Mouse (Mus musculus) erythroblast, embryonic 14.5 days (primary cell): ENCODE measurements around the gene Utrn.

ENCODE experiments used
- GATA1 ChIP-seq: IDR thresholded peaks from 2 replicates; pipeline ENCODE4 v1.6.1; 2012; ENCODE audit warnings: low read length, inconsistent platforms, mixed read lengths
- TAL1 ChIP-seq: IDR thresholded peaks from 3 replicates; pipeline ENCODE4 v1.6.1; 2012; ENCODE audit warnings: low read length, inconsistent platforms, mixed read lengths

DNA sequence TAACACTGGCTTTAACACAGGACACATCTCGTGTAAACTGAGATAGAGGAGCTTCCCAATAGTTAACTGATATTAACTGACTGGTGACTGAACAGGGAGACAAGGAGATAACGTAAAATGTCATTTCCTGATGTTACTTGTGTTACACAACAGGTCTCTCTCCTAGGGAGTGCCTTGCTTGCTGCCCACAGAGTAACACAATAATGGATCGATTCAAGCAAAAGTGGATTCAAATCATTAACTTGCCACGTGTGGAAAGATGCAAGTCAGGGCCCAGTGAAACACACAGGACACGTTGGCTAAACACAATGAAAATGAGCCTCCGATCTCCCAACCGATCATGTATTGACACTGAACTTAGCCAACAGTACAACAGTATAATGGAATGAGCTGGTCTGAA, 281.1 kb downstream of the Utrn start:
- TF ChIP-seq GATA1 (no peak), TAL1 (no peak)
